Mouse (Mus musculus) MEL (cell line): ENCODE measurements around the gene Lgals7.

Experiments used
- EP300 ChIP-seq, 2 experiments: IDR thresholded peaks; 2 replicates each; pipeline ENCODE4 v1.6.1; 2011; ENCODE audit warnings: improper control_type of control experiment in 2 of 2, low read length in 2 of 2, low read depth in 1 of 2, mild to moderate bottlenecking in 1 of 2
- GATA1 ChIP-seq: IDR thresholded peaks from 2 replicates; pipeline ENCODE4 v1.6.1; 2011; ENCODE audit warnings: low read depth, low read length, improper control_type of control experiment
- JUND ChIP-seq: IDR thresholded peaks from 2 replicates; pipeline ENCODE4 v1.6.1; 2011; ENCODE audit warnings: low read depth, mild to moderate bottlenecking, improper control_type of control experiment, low read length
- POLR2A ChIP-seq, 2 experiments: IDR thresholded peaks; 2 replicates each; pipeline ENCODE4 v1.6.1; 2011 to 2012; ENCODE audit warnings: low read length in 2 of 2, mild to moderate bottlenecking in 2 of 2, control low read depth in 1 of 2, improper control_type of control experiment in 1 of 2, low read depth in 1 of 2, moderate library complexity in 1 of 2; ENCODE audit not compliant: control insufficient read depth in 1 of 2, insufficient read depth in 1 of 2, poor library complexity in 1 of 2
- USF1 ChIP-seq: IDR thresholded peaks from 2 replicates; pipeline ENCODE4 v1.6.1; 2014; ENCODE audit warnings: low read depth, mild to moderate bottlenecking, inconsistent platforms, low read length, improper control_type of control experiment, moderate library complexity

- no peak for TF ChIP-seq USF1
- no peak; a peak in 1 of 4 replicates for TF ChIP-seq EP300 (IDR thresholded peaks at IDR 0.05; ENCODE audit: low read depth in 1 of 2, low read length in 2 of 2)
- no peak for TF ChIP-seq JUND
- TF ChIP-seq GATA1 = no peak
- 0 out of 4 replicates have a peak, but pooled peaks of 1 of the 2 experiments have one; percentile 11 for TF ChIP-seq POLR2A (IDR thresholded peaks at IDR 0.05; ENCODE audit: control insufficient read depth in 1 of 2, insufficient read depth in 1 of 2, low read depth in 1 of 2, low read length in 2 of 2, poor library complexity in 1 of 2)
These were observed 44.1 kb upstream of the Lgals7 start for GRCm38 (mm10) chr7:28819571-28819970.
